Mouse (Mus musculus) lung, postnatal 0 days (tissue): ENCODE results near the gene Zbtb16. TPM values are rescaled to one million over a fixed set of nuclear protein-coding genes. Genes with fewer than 3 reads are reported as not detected.

Source experiments
- ATAC-seq: fragments of 200-750 bp; cut with Nextera tagmentation; 2 replicates; pipeline ENCODE4 v1.8.0; 2017; ENCODE audit warnings: moderate library complexity
- DNase-seq: peaks from one replicate; pipeline ENCODE4 v3.0.0-alpha.2; 2016; ENCODE audit warnings: low spot score
- H3K27ac ChIP-seq: fragments of 300-500 bp; sonication (generic); 2 replicates; pipeline ENCODE4 v1.5.1; 2014; ENCODE audit warnings: antibody characterized with exemption, mild to moderate bottlenecking, low read length, mixed read lengths
- H3K27me3 ChIP-seq: fragments of 300-500 bp; sonication (generic); replicated peaks from 2 replicates; pipeline ENCODE4 v1.6.1; 2014; ENCODE audit warnings: low read length, mixed read lengths; ENCODE audit not compliant: insufficient read depth
- H3K36me3 ChIP-seq: fragments of 300-500 bp; sonication (generic); 2 replicates; pipeline ENCODE4 v1.6.1; 2014; ENCODE audit warnings: low read length, mixed read lengths; ENCODE audit not compliant: insufficient read depth
- H3K4me1 ChIP-seq: fragments of 300-500 bp; sonication (generic); 2 replicates; pipeline ENCODE4 v1.6.1; 2014; ENCODE audit warnings: antibody characterized with exemption, low read depth, low read length, mixed read lengths; ENCODE audit not compliant: insufficient read depth
- H3K4me2 ChIP-seq: fragments of 300-500 bp; sonication (generic); replicated peaks from 2 replicates; pipeline ENCODE4 v1.6.1; 2014; ENCODE audit warnings: low read depth, mild to moderate bottlenecking, low read length, moderate library complexity, mixed read lengths
- H3K4me3 ChIP-seq: fragments of 300-500 bp; sonication (generic); 2 replicates; pipeline ENCODE4 v1.5.1; 2014; ENCODE audit warnings: low read depth, low read length
- H3K9ac ChIP-seq: fragments of 300-500 bp; sonication (generic); replicated peaks from 2 replicates; pipeline ENCODE4 v1.6.1; 2014; ENCODE audit warnings: low read depth, mild to moderate bottlenecking
- H3K9me3 ChIP-seq: fragments of 300-500 bp; sonication (generic); 2 replicates; pipeline ENCODE4 v1.6.1; 2016; ENCODE audit warnings: low read length, mixed read lengths
- CTCF ChIP-seq: IDR thresholded peaks from 2 replicates; pipeline ENCODE4 v1.5.1; 2016; ENCODE audit warnings: antibody characterized with exemption, mild to moderate bottlenecking
- EP300 ChIP-seq: IDR thresholded peaks from 2 replicates; pipeline ENCODE4 v1.6.1; 2016; ENCODE audit warnings: antibody characterized with exemption, mild to moderate bottlenecking, control low read depth
- WGBS: fragments of 180-500 bp; shearing (Covaris S2); extraction: QIAGEN DNeasy Blood & Tissue Kit; methylation state at CpG from one replicate; pipeline ENCODE4 v1.1.7; 2014; 5-methylcytosine and 5-hydroxymethylcytosine counted together
- polyA plus RNA-seq: library from polyadenylated mRNA; unstranded; fragments of >200 nt; fragmentation: Nextera tagmentation; extraction: Ambion mirVana; gene quantifications from 2 replicates; pipeline ENCODE4 v1.2.1, GENCODE M21; 2015

The Zbtb16 gene
- polyA plus RNA-seq, 1 experiment from 2014 or later, result 19.7 TPM

DNA sequence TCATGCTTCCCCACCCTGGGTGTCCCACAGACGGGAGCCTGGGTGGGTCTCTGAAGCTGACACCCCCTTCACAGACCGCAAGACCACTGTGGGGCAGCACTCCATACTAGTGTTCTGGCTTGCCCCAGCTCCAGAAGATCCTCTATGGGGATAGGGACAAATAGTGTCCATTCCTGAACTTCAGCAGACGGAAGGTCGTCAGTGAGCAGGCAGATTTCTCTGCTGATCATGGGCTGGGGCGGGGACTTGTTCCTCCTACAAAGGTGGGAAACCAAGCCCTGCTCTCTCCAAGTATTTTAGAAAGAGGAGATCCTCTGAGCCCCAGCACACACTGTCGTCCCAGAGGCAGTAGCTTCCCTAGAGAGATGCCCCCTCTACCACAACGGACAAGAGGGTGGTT is 142.3 kb downstream of the Zbtb16 start:
- H3K27ac ChIP-seq, result peak overlapping the region; percentile 68; the same call in 1 of the 2 replicates
- H3K27me3 ChIP-seq, result no peaks in the 10 kb centered on the region
- TF ChIP-seq EP300 (no peak), CTCF (no peak)
- H3K4me1 ChIP-seq, result peaks cover 12% of the 10 kb centered on the region; the same call in 1 of the 2 replicates
- 69% methylated on average over 7 of the region's 7 CpGs for WGBS
- H3K36me3 ChIP-seq, result no peaks in the 10 kb centered on the region
- H3K4me3 ChIP-seq, result no peak overlapping the region
- no peak for DNase-seq
- ATAC-seq, result no peak
- H3K9me3 ChIP-seq, result no peaks in the 10 kb centered on the region
- H3K4me2 ChIP-seq, result no peak overlapping the region
- H3K9ac ChIP-seq, result no peak overlapping the region

DNA sequence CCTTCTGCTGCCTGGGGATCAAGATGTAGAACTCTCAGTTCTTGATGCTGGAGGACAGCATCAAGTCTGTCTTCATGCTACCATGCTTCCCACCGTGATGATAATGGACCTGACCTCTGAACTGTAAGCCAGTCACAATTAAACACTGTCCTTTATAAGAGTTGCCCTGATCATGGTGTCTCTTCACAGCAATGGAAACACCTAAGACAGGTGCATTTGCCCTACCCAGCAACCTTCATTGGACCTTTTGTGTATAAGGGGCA is 146.4 kb downstream of the Zbtb16 start:
- no peaks in the 10 kb centered on the region for H3K36me3 ChIP-seq
- peaks cover 9% of the 10 kb centered on the region; the same call in 1 of the 2 replicates for H3K4me1 ChIP-seq
- H3K9ac ChIP-seq, result no peak overlapping the region
- no peak for TF ChIP-seq CTCF
- TF ChIP-seq EP300, result no peak
- H3K9me3 ChIP-seq, result no peaks in the 10 kb centered on the region
- H3K27ac ChIP-seq, result no peak overlapping the region
- H3K27me3 ChIP-seq, result no peaks in the 10 kb centered on the region
- WGBS, result 73% methylated on average over 1 of the region's 1 CpGs
- H3K4me2 ChIP-seq, result no peak overlapping the region
- ATAC-seq, result no peak
- DNase-seq, result no peak
- H3K4me3 ChIP-seq, result no peak overlapping the region

DNA sequence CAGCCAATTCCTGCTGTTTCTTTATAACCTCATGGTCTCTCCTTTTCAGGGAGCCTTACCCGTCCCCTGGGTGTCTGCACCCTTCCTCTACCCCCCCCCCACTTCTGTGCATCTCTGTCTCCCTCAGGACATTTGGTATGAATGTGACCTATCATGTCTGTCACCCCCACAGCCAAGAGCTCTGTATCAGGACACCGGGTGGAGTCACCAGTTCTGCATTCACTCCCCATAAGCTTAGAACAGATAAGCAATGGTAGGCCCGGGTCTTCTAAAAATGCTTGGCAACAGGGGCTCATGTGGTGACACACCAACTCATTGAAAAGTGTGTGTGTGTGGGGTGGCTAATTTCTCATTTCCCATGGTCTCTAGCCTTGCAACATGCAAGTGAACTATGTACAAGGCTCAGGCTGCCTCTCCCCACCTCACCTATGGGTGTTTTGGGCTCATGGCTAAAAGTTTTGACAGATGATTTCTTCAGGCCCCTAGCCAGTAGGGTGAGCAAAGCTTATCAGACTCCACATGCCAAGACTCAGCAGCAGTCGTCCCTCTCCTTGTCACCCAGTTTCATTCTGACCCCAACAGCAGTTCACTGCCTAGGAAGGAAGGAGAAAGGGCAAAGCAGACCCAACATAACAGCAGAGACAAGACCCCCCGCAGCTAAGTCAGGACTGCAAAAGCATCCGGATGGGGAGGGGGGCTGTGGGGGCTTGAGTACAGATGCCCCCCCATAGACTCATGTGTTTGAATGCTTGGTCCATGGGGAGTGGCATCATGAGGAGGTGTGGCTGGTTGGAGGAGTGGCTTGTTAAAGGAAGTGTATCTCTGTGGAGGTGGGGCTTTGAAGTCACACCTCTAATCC is 146.9 kb downstream of the Zbtb16 start:
- no peak for ATAC-seq
- WGBS, result 71% methylated on average over 6 of the region's 6 CpGs

DNA sequence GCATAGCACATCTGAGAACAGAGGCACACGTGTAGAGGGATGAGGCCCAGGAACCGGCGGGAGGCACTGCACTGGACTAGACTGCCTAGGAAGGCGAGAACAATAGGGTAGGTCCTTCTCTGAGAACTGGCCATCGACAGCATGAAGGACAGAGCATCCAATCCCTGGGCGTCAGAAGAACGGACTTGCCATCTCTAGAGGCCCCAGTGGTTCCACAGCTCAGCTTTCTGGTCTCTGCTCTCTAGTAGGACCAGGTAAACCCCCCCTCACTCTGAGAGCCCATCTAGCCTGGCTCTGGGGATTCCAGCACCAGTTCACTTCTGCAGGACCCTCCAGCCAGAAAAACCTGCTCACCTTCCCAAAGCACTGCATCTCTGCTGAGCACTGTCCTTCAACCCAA is 148.1 kb downstream of the Zbtb16 start:
- WGBS, result 58% methylated on average over 7 of the region's 7 CpGs
- no peaks in the 10 kb centered on the region for H3K36me3 ChIP-seq

More for the DNA sequence above, 146.9 kb downstream of the Zbtb16 start:
- no peak overlapping the region for H3K4me2 ChIP-seq
- no peak overlapping the region for H3K27ac ChIP-seq
- no peak for DNase-seq
- no peak overlapping the region for H3K4me3 ChIP-seq
- TF ChIP-seq CTCF (no peak), EP300 (no peak)
- H3K9me3 ChIP-seq, result no peaks in the 10 kb centered on the region
- H3K9ac ChIP-seq, result no peak overlapping the region
- peaks cover 7% of the 10 kb centered on the region; the same call in 1 of the 2 replicates for H3K4me1 ChIP-seq
- no peaks in the 10 kb centered on the region for H3K27me3 ChIP-seq
- H3K36me3 ChIP-seq, result no peaks in the 10 kb centered on the region

DNA sequence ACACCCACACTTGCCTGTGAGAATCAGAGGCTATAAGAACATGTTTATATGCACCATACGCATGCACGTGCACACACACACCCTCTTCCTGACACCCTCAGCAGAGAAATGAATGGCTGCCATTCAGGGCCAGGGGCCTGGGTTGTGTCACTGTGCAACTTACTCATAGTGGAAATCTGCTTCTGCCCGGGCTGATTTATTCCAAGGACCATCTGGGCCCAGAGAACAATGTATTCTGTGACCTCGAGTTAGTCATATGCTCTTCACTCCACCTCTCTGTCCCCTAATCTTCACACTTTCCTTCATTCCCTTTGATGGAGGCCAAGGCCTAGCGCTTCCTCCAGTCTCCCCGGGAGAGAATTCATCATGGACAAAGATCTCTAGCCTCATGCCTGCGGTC is 150.3 kb downstream of the Zbtb16 start:
- Histone ChIP-seq H3K4me3 (no peak overlapping the region), H3K27me3 (no peaks in the 10 kb centered on the region), H3K9ac (no peak overlapping the region), H3K4me1 (peaks cover 7% of the 10 kb centered on the region; the same call in 1 of the 2 replicates), H3K27ac (no peak overlapping the region), H3K36me3 (no peaks in the 10 kb centered on the region), H3K4me2 (no peak overlapping the region), H3K9me3 (no peaks in the 10 kb centered on the region)
- TF ChIP-seq CTCF (no peak), EP300 (no peak)
- WGBS, result 73% methylated on average over 7 of the region's 7 CpGs
- DNase-seq (no peak), ATAC-seq (no peak)

More for the DNA sequence above, 148.1 kb downstream of the Zbtb16 start:
- H3K9me3 ChIP-seq, result no peaks in the 10 kb centered on the region
- peaks cover 7% of the 10 kb centered on the region; the same call in 1 of the 2 replicates for H3K4me1 ChIP-seq
- H3K4me3 ChIP-seq, result no peak overlapping the region
- no peak overlapping the region for H3K9ac ChIP-seq
- DNase-seq (no peak), ATAC-seq (no peak)
- H3K4me2 ChIP-seq, result no peak overlapping the region
- H3K27me3 ChIP-seq, result no peaks in the 10 kb centered on the region
- H3K27ac ChIP-seq, result no peak overlapping the region
- TF ChIP-seq CTCF (no peak), EP300 (no peak)

DNA sequence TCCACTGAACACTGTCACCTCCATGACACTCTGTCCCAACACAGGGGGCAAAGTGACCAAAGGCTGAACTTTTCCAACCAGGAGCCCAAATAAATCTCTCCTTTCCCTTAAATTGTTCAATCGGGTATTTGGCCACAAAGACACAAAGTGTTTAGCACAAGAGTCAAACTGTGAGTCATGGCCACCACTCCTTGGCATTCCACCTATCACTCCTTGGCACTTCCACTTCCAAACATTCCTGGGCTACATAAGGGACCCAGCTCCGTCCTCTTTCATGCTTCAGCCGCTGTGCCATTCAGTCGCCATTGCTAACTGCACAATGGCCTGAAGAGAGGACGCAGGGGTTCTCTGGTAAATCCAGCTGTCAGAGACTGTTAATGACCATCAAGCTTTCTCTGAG is 151.9 kb downstream of the Zbtb16 start:
- peak; percentile 67 for ATAC-seq
- no peaks in the 10 kb centered on the region for H3K9me3 ChIP-seq
- H3K4me2 ChIP-seq, result no peak overlapping the region
- peaks cover 10% of the 10 kb centered on the region; the same call in 1 of the 2 replicates for H3K4me1 ChIP-seq
- 64% methylated on average over 5 of the region's 5 CpGs for WGBS
- no peaks in the 10 kb centered on the region for H3K36me3 ChIP-seq
- H3K9ac ChIP-seq, result no peak overlapping the region
- TF ChIP-seq EP300, result peak; percentile 51; the same call in 1 of the 2 replicates
- TF ChIP-seq CTCF, result no peak
- no peaks in the 10 kb centered on the region for H3K27me3 ChIP-seq
- peak overlapping the region; percentile 35; the same call in 1 of the 2 replicates for H3K27ac ChIP-seq
- no peak overlapping the region for H3K4me3 ChIP-seq
- DNase-seq, result peak; percentile 68
